Mouse (Mus musculus) adrenal gland, adult 2 months (tissue): ENCODE data around the gene Mthfd2l. TPM values are rescaled to one million over a fixed set of nuclear protein-coding genes. Genes with fewer than 3 reads are reported as not detected.

Source experiments
- DNase-seq: peaks from one replicate; pipeline ENCODE4 v3.0.0; 2021
- long read RNA-seq: library from polyadenylated mRNA; stranded (forward); transcript quantifications from one replicate; pipeline ENCODE4 v2.0.0, GENCODE M21; 2021
- polyA plus RNA-seq: library from polyadenylated mRNA; depleted of rRNA; stranded (reverse); fragments of >200 nt; gene quantifications from 2 replicates; pipeline ENCODE4 v1.2.3, GENCODE M21; 2012; rRNA removed
- total RNA-seq, 2 experiments: library from RNA; stranded (reverse); gene quantifications; 2 replicates each; pipeline ENCODE4 v1.2.3; 2021

Mthfd2l gene
- total RNA-seq (10 to 100 TPM; 14.2 to 20.4 TPM), polyA plus RNA-seq (29.0 and 64.4 TPM in 2 replicates)
- long read RNA-seq, transcript Mthfd2l-203 (2 exons, 688 nt), result major isoform, 18 of 27 reads
- long read RNA-seq, transcript Mthfd2l-201 (8 exons, 2,159 nt), result minor isoform, 5 of 27 reads
- long read RNA-seq, partial matches to known transcripts, result 0 of 27 reads
- long read RNA-seq, other reads (novel, unspliced or antisense), result 4 of 27 reads

DNA sequence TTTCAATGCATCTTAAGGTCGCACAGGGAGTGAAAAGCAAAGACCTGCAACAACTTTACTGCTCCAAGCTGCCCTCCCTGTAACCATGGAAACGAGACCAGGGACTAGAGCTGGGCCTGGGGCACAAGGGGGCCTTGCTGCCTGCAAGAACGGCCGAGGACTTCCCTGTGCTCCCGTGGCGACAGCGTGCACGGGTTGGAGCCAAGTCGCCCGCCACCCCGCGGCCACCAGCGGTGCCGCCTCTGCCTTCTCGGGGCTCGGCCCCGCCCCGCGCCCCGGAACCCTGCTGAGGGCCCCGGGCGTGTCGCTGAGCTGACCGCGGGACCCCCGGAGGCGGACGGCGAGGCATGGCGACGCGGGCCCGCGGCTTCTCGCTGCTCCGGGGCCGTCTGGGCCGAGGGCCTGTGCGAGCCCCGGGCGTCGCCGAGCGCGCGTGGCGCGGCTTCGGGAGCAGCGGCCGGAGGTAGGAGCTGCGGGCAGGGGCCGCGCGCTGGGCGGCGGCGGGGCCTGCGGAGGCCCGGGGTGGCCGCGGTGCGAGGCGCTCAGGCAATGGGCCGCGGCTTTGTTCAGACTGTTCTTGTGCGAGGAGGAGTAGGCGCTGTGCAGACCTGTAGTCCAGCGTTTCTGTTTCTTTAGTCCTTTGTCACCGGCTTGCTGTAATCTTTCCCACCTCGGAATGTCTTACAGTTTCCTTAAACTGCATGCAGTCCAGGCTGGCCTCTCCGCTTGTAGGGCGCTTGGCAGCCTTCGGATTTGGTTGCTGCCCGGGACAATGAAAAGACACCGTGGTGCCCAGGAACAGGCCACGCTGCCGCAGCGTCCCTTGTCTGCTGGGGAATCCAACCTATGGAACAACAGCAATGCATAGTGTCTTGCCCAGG is at the start of gene Mthfd2l:
TSS of gene Mthfd2l (plus strand) at position 147 of the 881 bp plus-strand sequence.
- DNase-seq, result peak; percentile 94

DNA sequence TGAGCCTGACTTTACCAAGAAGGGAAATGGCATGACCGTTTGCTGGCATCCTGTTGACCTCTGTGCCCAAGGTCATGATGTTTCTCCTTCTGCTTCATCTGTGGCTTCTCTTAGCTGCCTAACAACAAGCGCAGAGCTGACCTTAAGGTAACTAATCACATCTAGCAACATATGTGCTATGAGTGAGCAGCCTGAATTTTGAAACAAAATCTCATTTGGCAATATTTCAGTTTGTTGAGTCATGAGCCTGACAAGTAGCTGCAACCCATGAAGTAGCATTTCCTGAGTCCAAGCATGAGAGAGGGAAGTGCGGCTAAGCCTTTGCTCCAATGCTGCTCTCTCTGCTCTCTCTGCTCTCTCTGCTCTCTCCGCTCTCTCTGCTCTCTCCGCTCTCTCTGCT is 49.2 kb upstream of the Mthfd2l start:
- DNase-seq, result peak; percentile 54

DNA sequence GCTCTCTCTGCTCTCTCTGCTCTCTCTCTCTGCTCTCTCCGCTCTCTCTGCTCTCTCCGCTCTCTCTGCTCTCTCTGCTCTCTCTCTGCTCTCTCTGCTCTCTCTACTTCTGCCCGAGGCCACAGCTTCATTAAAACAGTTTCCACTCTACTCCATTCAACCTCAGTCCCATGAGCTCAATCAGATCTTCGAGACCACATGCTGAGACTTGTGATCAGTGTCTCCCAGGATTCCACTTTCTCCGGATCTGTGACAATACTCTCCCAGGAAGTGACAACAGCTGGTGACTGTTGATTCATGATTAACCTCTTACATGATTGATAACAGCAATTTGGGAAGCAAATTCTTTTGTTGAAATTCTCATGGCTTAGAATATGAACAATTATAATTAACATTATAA is 48.8 kb upstream of the Mthfd2l start:
- no peak for DNase-seq

DNA sequence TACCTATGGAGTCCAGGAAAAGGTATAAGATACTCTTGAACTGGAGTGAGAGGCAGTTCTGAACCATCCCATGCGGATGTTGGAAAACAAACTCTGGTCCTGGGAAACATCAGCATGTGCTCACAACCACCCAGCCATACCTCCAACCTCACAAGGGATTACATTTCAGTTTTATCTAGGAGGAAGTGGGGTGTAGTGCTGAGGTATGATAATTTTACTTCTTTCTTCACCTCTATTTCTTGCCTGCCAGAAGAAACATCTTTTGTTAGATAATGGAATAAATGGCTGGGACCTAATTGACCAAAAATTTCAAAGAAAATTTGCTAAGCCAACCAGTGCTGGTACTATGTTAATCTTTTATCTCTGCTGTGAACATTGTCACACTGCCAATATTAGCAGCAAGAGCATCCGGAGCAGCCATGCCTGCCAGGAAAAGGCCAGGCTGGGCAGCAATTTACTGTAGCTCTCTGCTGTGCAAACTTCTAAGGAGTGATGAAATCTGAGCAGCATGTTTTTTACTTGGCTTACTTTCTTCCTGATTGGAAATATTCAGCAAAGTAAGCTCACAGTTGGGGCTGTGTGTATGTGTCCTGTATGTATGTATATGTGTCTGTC is 46.2 kb upstream of the Mthfd2l start:
- peak; percentile 33 for DNase-seq

DNA sequence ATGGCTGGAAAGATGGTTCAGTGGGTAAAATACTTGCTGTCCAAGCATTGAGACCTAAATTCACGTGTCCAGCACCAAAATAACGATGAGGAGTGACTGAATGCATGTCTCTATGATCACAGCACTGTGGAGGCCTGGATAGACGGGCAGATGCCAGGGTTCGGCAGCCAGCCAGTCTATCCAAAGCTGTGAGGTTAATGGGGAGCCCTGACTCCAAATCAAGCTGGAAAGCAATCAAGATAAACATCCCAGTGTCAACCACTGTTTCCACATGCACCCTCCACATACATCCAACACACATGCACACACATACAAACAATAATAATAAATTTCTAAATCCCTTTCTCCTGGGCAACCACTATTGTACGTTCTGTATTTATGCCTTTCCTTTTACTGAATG is 42.3 kb upstream of the Mthfd2l start:
- DNase-seq, result no peak

DNA sequence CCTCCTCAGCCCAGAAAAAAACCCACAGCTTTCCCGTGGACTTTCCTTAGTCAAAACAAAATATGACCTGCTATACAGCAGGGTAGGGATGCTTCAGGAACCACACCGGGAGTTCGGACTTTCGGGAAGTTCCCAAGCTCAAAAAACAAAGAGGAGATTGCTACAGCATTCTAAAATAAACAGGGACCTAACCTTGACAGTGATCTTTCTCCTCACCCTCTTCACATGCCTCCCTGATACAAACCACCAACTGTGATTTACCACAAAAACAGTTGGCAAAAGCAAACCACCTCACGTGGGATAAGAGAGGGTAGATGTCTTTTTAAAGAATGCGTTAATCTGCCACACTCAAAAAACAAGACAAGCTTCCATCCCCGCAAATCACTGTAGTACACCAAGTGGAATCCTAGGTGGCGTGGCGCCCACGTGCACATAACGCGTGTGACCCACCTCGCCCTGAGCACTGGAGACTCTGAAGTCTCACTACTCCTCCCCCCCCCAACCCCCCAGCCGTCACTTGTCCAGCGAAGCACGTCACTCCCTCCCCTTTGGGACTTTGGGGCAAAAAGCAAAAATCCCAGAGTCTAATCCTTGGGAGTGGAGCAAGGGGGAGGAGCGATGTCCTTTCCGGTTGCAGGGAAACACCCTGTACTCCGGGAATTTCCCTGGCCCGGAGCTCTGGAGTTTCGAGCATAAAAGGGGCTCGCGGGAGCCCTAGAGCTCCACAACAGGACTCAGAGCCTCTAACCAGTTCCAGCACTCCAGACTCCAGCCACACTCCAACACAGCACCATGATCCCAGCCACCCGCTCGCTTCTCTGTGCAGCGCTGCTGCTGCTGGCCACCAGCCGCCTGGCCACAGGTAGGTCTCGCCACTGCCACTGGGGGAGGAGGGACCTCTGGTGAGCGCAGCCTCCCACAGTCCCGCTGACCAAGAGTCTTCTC is 40.1 kb upstream of the Mthfd2l start, which contains the start of gene Cxcl1:
TSS of gene Cxcl1 (plus strand) at position 723 of the 945 bp plus-strand sequence.
- peak; percentile 58 for DNase-seq

DNA sequence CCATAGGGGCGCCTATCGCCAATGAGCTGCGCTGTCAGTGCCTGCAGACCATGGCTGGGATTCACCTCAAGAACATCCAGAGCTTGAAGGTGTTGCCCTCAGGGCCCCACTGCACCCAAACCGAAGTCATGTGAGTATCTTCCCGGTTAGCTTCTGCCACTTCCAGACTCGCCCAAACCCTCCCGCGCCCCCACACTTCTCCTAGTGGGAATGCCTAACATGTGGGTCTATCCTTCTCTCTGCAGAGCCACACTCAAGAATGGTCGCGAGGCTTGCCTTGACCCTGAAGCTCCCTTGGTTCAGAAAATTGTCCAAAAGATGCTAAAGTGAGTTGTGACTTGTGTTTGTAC is 39.5 kb upstream of the Mthfd2l start:
- DNase-seq, result no peak

DNA sequence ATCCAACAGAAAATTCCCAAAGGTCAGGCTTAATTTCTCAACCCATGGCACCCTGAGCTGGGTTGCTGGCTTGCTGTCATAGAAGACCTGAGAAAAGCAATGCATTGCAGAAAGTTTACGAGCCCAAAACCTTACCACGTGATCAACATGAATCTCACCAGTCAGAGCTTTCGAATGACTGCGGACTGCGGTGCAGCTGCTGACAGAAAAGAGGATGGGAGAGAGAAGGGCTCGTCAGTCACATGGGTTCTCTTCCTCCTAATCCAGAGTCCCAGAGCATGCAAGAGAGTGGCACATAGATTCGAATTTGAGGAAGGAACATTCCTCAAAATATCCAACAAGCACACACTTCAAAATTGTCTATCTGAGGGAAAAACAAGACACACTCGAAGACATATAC is 36.7 kb upstream of the Mthfd2l start:
- DNase-seq, result no peak

DNA sequence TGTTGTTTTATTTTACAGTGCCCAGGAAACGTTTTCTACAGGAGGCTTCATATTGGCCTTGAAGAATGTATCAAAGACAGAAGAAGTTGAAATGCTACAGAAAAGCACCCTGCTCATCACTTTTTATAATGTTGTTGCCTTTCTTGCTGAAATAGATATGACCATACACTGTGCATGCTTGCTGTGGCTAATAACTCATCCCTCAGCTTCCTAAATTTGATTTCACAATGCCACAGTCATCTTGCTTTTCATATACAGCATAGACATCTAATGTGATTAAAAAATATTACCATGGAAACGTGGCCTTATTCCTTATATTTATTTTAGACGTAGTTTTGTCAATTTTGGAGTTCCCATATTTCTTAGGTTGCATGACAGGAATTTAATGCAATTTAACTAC is 33.5 kb upstream of the Mthfd2l start:
- DNase-seq, result no peak

DNA sequence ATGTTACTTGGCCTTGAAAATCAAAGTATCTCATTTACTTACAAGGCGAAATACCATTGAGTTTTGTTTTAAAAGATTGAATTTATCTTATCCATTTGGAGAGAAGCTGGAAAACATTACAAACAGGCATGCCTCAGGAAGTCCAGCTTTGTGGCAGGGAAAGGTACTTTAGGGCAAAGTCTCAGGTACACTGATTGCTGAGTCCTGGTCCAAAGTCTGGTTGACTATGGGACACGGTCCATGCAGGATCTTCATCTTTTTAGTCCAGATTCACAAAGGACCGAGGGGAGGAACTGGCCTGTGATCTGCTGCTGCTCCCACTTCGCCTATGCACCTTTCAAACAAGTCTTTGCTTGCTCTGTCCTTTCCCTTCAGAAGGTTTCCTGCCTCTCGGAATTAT is 31.6 kb upstream of the Mthfd2l start:
- DNase-seq, result no peak

DNA sequence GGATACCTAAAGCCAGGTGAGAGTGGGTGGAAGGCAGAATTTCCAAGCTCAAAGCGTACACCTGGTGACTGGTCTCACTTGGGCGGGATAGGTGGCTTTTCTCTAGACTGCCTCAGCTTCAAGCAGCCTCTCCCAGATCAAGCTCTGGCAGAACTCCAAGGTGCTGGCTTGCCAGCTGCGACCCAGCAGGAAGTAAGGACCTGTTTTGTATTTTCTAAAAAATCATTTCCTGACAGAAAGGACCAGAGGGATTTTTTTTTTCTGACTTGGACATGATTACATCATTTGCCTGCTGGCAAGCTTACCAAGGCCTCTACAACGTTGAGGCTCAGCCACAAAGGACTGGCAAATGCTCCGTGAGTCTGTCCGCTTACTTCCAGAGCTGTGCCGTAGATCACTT is 30.8 kb upstream of the Mthfd2l start:
- DNase-seq, result peak; percentile 73

DNA sequence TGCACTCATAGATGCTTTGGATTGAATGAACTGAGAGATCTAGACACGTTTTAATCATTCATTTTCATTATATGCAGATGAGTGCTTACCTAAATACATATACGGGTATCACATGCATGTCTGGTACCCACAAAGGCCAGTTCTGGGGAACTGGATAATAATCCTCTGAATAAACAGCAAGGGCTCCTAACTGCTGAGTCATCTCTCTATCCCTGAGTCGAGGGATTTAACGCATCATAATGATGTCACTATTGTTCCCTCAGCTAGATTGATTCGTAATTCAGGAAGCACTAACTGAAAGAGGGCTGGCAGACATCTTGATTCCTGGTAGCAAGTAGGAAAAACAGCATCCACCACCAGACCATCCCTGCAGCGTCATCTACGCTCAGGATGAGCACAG is 30.2 kb upstream of the Mthfd2l start:
- DNase-seq, result no peak

DNA sequence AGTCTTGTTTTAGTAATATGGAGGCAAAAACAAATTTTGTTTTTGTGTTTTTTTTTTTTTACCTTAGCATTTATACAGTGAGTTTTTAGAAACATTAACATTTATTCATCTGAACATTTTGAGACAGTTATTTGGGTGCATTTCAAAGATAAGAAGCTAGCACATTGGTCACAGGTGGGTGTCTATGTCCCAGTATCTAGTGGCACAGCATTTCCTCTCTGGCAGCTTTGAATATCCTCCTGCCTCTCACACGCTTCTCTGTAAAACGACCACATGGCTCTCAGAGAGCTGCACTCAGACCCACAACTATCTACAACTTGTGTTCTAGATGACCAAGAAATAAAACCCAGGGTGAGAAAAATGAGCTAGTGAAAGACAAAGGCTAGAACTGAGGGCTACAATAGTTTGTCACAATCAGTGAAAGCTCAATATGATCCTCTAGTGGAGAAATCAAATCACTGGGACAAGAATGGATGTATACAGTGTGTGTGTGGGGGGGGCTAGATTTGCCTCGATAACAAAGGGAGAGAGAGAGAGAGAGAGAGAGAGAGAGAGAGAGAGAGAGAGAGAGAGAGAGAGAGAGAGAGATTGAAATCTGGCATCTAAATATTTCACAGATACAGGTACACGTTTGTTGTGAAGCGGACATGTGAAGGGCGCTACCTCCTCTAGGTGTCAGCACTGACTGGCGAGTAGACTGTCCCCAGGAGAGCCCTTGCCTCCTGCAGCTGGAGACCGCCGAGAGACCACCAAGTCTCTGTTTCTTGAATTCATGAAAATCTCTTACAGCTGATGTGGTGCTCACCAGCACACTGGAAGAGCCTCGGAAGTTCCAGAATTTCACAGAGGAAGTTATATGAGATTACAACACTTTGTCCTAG is 28.3 kb upstream of the Mthfd2l start:
- no peak for DNase-seq

DNA sequence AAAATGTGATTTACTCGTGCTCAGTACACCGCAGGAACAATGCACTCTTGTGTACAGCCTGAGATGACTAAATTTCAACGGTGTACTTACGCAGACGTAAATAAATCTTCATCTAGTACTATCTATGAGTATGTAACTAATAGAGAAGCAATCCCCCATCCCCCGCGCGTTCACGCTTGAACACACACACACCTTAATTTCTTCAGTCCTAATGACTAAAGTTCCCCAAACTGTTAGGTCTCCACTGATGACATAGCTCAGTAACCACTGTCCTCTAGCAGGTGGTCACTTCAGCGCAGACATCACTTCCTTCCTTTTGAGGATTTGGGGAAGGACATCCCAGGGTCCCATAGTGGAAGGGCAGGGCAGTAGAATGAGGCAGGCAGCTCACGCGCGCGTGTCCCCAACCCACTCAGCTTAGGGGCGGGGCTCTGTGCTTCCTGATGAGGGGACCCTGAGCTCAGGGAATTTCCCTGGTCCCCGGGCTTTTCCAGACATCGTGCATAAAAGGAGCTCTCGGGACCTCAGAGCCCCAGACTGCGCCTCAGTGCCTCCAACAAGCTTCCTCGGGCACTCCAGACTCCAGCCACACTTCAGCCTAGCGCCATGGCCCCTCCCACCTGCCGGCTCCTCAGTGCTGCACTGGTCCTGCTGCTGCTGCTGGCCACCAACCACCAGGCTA is 27.4 kb upstream of the Mthfd2l start, which contains the start of gene Cxcl2:
TSS of gene Cxcl2 (plus strand) at position 533 of the 682 bp plus-strand sequence.
- DNase-seq, result peak; percentile 29

DNA sequence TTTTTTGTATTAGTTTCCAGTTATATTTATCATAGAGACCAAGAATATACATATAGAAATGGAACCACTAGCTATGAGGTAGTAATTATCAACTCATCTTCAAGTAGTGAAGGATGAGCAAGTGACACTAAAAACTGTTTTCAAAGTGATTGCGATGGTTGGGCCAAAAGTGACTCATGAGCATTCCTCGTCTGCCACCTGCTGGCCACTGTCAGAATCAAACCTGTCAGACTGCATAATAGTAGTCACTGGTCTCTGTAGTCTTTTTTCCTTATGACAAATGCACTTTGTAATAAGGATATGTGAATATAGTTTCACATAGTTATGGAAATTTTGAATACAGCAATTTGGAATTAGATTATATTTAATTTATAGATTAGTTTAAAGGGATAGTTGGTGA is 21.9 kb upstream of the Mthfd2l start:
- DNase-seq, result peak; percentile 53

DNA sequence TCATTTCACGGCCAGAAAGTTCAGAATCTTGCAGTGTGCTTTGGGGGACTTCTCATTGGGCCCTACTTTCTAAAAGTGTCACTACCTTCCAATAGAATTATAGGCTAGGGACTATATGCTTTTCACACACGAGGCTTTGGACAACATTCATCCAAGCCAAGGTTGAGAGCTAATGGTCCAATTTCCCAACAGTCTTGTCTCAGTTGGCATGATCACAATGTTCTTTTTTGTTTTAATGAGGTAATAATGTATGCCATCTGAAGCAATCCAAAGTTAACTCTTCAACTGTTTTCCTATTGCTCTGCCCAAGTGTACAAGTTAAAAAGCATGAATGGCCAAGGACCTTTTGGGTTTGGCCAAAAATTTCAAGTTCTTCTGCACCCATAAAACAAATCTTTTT is 11.4 kb upstream of the Mthfd2l start:
- no peak for DNase-seq

DNA sequence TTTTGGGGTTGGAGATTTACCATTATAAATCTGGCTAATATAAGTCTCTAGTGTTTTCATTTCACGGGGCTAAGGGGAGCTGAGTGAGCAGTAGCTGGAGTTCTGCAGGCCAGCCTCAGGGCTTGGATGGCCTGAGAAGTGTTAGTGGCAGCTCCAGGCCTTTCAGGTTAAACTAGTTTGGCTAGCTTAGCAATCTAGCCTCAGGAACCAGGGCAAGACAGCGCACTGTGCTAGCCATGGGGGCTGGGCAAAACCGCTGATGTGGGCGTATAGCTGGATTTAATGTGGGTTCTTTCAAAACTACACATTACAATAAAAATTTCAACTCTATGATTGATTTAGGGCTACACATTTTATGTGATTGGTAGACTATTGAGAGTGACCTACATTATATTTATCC is 8.0 kb upstream of the Mthfd2l start:
- no peak for DNase-seq

DNA sequence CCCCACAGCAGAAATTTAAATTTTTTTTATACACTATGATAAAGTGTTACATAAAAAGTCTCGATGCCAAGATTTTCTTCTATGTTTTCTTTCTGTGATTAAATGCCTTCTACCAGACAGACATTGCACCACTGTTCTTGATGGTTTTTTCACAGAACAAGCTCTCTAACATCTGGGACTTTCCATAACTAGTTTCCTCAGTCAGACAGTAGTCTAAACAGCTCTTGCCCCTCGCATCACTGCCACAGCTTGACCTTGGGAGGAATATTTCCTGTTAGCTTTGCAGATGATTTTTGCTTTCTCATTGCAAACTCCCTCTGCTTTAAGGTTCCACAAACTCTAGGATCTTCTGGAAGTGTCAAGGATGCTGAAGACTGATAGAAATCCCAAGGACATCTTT is 371 bp upstream of the Mthfd2l start:
- no peak for DNase-seq

DNA sequence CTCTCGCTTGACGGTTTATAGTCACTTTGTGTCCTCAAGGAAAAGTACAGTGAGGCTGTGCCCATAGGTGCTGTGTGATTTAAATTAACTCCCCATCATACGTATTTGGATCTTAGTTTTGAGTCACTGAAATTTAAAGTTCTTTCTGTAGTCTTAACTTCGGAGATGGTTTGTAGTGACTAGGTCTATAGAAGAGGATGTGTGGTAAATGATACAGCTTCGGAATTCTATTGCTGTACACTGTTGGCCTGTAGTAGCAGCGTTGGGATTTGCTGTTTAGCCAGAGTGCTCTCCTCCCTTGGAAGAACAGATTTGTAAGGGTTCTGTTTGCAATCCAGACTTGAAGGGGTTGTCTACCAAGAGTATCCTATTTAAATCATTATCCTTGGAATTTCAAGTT is 994 bp downstream of the Mthfd2l start:
- no peak for DNase-seq

DNA sequence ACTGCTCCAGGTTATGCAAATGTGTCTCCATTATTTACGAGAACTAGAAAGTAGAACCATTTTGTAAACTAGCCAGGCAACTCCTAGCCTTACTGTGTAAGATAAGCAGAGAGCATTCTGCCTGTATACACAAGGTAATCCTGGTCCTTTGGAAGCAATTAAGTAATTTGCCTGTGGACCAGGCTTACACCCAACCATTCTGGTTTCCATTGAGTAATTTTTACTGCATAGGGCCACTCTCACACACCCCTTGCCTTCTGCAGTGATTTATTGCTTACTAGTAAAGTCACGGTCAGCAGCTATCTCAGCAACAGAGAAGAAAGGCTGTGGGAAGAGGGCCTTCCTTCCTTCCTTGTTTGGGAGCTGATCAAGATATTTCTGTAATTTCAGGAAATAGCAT is 5.8 kb downstream of the Mthfd2l start:
- no peak for DNase-seq
